Mouse (Mus musculus) v-Abl transformed pro-B cells (cell line): ENCODE measurements around the gene Ephb2.

Experiments
- in situ Hi-C, 2 experiments: fragments of 400-800 bp; cut with MboI; formaldehyde crosslinking; loops; one replicate each; pipeline ENCODE4 v1.15.1; 2025; ENCODE audit not compliant: unreplicated experiment in 2 of 2

The Ephb2 gene

GRCm38 (mm10) chr4:136772318-136772717, 63.5 kb downstream of the Ephb2 start:
- in situ Hi-C loops: no loop called here

DNA sequence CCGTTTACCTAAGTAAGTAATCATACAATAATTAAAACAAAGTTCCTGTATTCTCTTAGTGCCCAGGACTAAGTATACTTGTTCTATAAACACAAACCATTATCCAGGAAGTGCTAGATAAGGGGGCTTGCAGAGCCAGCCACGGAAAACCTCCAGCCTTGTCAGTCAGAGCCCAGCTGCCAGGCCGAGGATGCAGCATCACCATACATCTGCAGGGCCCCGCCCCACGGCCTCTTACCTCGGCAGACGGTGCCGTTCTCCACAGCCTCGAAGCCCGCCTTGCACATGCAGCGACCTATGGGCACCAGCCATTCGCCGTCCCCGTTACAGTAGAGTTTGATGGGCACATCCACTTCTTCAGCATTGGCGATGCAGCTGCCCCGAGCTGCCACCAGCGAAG, 65.1 kb downstream of the Ephb2 start:
- in situ Hi-C loops: no loop called here

DNA sequence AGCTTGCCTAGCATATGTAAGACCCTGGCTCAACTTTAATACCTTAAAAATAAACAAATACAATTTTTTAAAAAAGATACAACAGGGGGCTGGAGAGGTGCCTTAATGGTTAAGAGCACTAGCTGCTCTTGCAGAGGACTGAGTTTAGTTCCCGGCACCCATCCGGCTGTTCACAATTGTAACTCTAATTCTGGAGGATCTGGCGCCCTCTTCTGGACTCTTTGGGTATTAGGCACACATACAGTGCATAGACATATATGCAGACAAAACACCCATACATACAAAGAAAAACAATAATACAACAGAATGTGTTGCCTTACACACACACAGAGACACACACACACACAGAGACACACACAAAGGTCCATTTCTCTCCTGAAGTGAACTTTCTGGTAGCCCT, 67.3 kb downstream of the Ephb2 start:
- in situ Hi-C loops: no loop called here

GRCm38 (mm10) chr4:136765080-136765479, 70.7 kb downstream of the Ephb2 start:
- in situ Hi-C loops: no loop called here

DNA sequence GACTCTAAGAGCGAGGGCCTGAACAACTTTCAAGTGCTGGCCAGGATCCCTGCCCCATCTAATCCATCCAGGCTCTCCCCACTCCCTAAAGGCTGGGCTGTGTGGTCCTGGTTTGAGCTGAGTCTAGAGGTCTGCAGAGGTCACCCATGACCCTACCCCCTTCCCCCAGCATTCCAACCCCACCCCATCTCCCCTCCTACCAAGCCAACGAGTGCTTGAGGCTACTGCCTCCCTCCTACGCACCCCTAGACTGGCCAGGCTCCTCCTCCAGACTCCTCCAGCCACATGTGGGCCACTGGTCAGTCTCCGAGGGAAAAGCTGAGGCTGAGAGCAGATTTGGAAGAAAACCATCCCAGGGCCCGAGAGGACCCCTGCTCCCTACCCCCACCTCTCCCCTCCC, 72.4 kb downstream of the Ephb2 start:
- in situ Hi-C loops: no loop called here

DNA sequence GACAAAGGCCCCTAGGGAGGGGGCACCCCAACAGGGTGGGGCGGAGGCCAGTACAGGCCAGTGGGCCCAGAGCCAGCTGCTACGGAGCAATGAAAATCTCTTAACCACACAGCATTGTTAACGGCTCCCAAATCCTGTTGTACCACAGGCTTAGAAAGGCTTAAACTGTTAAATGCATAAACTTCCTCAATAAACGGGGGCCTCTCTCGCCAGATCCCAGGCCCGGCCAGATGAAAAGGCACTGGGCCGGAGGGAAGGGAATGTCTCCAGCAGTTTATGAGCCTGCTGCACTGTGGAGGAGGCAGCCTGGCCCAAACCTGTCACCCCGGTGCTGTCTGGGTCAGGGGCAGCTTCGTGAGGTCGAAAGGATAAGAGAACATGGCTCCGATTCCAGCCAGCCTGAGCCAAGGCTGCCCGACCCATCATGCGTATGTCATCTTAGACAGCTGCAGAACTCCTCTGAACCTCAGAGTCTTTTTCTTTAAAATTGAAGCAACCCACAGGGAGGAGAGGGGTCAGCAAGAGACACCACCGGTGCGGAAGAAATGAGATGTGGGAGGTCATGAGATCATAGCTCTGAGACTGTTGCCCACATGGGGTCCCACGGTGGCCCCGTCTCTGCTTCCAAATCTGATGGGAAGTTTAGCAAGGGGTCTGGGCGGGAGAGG, 73.9 kb downstream of the Ephb2 start:
- in situ Hi-C loops: no loop called here

GRCm38 (mm10) chr4:136760882-136761281, 74.9 kb downstream of the Ephb2 start:
- in situ Hi-C loops: no loop called here

DNA sequence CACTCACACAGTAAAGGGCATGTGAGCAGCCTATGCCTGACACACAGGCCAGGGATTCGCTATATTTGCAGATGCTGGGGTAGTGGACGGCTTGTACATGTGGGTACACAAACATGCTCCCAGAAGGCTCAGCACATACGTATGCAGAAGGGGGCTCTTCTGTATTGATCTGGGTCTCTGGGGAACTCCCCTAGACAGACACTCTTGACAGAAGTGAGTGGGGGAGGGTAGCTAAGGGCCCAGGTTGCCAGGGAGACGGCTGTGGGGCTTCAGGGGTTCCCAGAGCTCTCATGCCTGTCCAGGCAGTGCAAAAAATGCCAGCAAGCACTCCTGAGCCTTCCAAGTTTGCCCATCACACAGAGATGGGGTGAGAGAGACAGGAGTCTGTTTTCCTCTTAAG, 78.7 kb downstream of the Ephb2 start:
- in situ Hi-C loops: no loop called here

GRCm38 (mm10) chr4:136756486-136756885, 79.3 kb downstream of the Ephb2 start:
- in situ Hi-C loops: no loop called here

GRCm38 (mm10) chr4:136755364-136755811, 80.4 kb downstream of the Ephb2 start:
- in situ Hi-C loops: no loop called here

DNA sequence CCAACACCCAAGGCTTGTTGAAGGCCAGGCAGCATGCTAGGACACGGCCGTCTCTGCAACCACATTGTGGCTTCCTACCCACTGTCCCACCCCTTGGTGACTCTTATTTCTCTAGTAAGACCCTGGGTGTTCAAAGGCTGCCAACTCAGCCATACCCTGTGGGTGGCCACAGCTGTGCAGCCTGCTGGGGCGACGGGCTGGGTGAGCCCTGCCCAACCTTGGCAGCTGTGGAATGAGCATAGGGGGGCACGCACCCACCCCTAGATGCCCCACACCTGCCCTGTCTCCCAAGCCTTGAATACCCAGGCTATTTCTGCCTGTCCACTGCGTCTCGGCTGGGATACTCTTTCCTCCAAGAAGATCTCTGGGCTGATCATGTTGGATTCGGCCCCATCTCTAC, 81.5 kb downstream of the Ephb2 start:
- in situ Hi-C loops: no loop called here

DNA sequence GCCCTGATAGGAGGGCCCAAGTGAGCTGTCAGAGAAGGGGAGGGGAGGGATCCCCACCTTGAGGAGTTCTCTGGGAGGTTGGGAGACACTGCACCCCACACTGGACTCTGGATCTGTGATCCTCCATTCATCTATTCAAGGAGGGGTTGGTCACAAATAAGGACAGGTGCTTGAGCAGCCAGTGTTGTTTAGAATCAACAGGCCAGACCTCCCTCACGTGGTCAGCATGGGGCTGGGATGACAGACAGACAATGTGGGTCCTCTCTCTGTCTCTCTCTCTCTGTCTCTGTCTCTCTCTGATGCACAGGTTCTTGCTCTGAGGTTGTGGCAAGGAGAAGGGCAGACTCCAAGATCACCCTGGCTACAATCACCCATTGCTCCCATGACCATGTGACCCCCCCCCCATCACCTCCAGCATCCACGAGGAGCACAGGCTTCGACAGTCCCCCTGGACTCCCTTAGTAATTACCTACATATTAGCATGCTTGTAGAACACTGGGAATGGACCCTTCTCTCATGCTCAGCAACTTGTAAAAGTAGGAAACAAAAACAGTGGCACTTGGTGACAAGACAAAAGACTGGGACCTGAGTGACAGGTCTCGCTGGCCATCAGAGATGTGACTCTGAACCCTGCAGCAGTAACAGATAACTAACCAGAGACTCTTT, 84.3 kb downstream of the Ephb2 start:
- in situ Hi-C loops: no loop called here

DNA sequence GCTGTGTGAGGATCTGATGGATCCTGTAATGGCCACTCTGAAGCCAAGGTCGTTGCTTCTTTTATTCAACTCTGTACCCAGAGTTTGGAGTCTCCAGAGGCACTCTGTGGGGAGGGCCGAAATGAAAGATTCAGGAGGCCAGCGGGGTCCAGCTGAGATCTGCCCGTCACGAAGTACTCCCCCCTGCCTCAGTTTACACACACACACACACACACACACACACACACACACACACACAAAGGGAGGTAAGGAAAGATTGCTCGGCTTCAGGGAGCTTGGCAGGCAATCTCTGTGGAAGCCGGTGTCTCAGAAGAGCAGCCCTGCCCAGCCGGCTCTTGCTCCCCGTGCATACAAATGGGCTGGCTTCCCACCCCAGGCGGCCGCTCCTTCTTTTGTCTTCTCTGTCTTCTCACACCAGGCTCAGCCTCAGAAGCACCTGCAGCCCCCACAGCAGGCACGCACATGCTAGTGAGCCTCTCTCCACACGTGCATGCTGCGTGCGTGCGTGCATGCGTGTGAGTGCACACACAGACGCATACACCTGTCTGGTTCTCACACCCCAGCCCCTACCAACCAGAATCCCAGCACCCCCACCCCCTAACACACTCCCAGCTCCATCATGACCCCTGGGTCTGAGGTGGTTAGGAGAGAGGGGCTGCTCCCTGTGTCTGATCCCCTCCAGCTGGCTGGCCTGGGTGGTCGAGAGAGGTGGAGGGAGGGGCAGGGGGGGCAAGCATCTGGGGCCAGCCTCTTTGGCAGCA, 85.0 kb downstream of the Ephb2 start:
- in situ Hi-C loops: no loop called here

DNA sequence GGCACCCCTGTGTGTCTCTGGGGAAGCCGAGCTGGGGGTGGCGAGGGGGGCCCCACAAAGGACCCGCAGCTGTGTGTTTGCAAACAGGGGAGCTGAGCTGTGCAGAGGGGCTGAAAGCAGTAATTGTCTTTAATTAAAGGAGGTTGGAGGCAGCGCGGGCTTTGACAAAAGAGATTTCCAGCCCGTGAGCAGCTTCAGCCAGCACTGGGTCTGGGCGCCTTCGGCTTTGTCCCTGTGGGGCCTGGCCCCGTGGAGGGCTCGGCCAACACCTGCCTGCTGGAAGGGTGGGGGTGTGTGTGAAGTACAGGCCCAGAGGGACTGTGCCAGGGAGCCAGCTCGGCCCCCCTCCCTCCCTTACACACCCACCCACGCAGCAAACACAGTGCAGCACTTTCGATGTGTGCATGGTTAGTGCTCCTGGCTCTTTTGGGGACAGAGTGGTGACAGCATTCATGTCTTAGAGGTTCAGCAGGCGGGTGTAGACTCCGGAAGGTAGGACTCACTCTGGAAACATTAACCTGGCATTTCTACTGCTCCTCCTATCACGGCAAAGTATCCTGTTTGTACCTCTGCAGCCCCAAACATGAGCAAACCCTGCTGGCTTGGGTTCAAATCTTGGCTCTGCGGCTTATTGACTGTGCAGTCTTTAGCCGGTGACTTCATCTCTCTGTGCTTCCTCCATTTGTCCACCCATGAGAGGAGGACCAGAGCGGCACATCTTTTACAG, 85.8 kb downstream of the Ephb2 start:
- in situ Hi-C loops: no loop called here

DNA sequence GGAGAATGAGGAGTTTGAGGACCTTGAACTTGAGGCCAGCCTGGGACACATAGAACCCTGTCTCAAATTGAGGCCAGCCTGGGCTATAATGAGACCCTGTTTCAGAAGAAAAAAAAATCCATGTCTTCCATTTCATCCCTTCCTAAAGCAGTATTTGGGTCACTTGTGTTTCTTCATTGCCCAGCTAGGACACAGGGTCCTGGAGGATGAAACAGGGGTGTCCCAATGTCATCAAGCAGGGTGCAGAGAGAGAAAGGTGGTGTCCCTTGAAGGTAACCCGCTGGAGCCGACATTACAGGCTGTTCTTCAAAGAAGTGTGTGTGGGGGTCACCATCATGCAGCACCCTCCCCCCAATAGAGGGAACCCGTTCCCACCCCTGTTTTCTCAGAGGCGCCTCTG, 86.4 kb downstream of the Ephb2 start:
- in situ Hi-C loops: no loop called here

DNA sequence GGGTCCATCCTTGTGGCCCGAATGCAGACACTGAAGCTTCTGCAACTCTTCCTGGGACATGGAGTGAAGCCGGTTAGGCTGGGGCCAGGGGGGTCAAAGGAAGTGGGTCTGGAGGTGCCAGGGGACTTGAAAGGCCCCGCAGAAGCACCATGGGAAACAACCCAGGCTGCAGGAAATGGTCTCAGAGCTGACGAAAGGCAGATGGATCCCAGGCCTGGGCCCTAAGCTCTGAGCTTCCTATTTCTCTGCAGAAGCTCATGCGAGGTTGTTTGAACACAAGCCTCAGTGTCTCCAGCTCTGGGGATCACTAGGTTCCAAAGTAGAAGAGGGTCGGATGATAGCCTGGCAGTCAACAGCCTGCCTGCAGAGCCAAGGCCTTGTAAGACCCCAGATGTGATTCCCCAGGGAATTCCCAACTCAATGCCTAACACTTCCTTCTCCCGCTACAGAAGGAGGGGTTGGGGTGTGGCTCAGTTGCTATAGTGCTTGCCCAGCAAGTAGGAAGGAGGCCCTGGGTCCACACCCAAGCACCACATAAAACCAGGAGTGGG, 86.9 kb downstream of the Ephb2 start:
- in situ Hi-C loops: no loop called here

DNA sequence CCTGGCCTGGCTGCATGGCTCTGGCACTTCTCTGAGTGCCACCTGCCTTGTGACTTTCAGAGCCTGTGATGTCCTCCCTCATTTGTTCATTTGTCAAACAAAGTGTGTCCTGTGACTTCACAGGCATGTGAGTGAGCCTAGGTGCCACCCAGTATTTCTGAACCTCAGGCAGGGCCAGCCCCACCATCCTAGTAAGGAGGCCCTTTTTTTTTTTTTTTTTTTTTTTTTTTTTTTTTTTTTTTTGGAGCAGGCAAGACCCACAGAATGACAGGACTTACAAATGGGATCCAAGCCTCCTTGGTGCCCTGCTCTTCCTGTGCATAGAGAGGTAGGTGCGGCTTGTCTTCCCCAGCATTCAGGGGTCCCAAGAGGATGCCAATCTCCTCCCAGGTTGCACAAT, 89.3 kb downstream of the Ephb2 start:
- in situ Hi-C loops: no loop called here

- in situ Hi-C loops: no loop called here
These were observed 93.1 kb downstream of the Ephb2 start for GRCm38 (mm10) chr4:136742677-136743076.

DNA sequence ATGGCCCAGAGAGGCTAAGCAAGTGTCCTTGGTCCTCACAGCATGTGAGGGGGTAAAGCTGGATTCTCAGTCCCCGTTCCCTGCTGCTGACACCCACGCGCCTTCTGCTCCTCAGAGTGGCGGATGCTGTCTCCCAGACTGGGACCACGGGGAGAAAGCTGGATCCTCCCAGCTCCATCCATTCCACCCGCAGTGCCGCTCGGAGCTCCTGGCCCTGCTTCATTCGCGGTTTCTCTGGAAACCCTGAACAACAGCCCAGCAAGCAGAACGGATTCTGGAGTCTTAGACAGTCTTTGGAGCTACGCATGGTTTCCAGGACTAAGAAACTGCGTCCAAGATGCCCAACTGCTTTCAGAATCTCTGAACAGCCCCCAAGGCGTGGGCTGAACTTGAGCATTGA, 93.9 kb downstream of the Ephb2 start:
- in situ Hi-C loops: no loop called here

GRCm38 (mm10) chr4:136740963-136741362, 94.8 kb downstream of the Ephb2 start:
- in situ Hi-C loops: no loop called here

DNA sequence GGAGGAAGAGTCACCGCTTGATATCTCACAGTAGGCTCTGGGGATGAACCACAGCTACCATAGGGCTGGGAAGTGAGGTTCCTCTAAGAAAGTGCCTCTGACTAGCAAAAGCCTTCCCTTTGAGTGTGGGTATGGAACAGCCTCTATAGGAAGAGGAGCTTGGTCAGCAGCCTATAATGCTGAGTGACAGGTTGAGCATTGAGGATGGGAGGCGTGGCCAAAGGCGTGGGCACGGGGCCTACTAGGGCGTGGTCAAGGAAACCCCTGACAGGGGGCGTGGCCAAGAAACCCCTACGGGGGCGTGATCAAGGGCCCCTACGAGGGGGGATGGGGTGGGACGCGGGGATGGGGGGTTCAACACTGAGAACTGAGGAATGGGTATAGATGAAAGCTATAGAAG, 96.6 kb downstream of the Ephb2 start:
- in situ Hi-C loops: no loop called here
